Mouse (Mus musculus) lung, postnatal 0 days (tissue): Measurements from ENCODE around the gene Tcf7l2. TPM values are rescaled to one million over a fixed set of nuclear protein-coding genes. Genes with fewer than 3 reads are reported as not detected.

Experiments used
- ATAC-seq: fragments of 200-750 bp; cut with Nextera tagmentation; 2 replicates; pipeline ENCODE4 v1.8.0; 2017; ENCODE audit warnings: moderate library complexity
- DNase-seq: peaks from one replicate; pipeline ENCODE4 v3.0.0-alpha.2; 2016; ENCODE audit warnings: low spot score
- H3K27ac ChIP-seq: fragments of 300-500 bp; sonication (generic); 2 replicates; pipeline ENCODE4 v1.5.1; 2014; ENCODE audit warnings: antibody characterized with exemption, mild to moderate bottlenecking, low read length, mixed read lengths
- H3K27me3 ChIP-seq: fragments of 300-500 bp; sonication (generic); replicated peaks from 2 replicates; pipeline ENCODE4 v1.6.1; 2014; ENCODE audit warnings: low read length, mixed read lengths; ENCODE audit not compliant: insufficient read depth
- H3K36me3 ChIP-seq: fragments of 300-500 bp; sonication (generic); 2 replicates; pipeline ENCODE4 v1.6.1; 2014; ENCODE audit warnings: low read length, mixed read lengths; ENCODE audit not compliant: insufficient read depth
- H3K4me1 ChIP-seq: fragments of 300-500 bp; sonication (generic); 2 replicates; pipeline ENCODE4 v1.6.1; 2014; ENCODE audit warnings: antibody characterized with exemption, low read depth, low read length, mixed read lengths; ENCODE audit not compliant: insufficient read depth
- H3K4me2 ChIP-seq: fragments of 300-500 bp; sonication (generic); replicated peaks from 2 replicates; pipeline ENCODE4 v1.6.1; 2014; ENCODE audit warnings: low read depth, mild to moderate bottlenecking, low read length, moderate library complexity, mixed read lengths
- H3K4me3 ChIP-seq: fragments of 300-500 bp; sonication (generic); 2 replicates; pipeline ENCODE4 v1.5.1; 2014; ENCODE audit warnings: low read depth, low read length
- H3K9ac ChIP-seq: fragments of 300-500 bp; sonication (generic); replicated peaks from 2 replicates; pipeline ENCODE4 v1.6.1; 2014; ENCODE audit warnings: low read depth, mild to moderate bottlenecking
- H3K9me3 ChIP-seq: fragments of 300-500 bp; sonication (generic); 2 replicates; pipeline ENCODE4 v1.6.1; 2016; ENCODE audit warnings: low read length, mixed read lengths
- CTCF ChIP-seq: IDR thresholded peaks from 2 replicates; pipeline ENCODE4 v1.5.1; 2016; ENCODE audit warnings: antibody characterized with exemption, mild to moderate bottlenecking
- EP300 ChIP-seq: IDR thresholded peaks from 2 replicates; pipeline ENCODE4 v1.6.1; 2016; ENCODE audit warnings: antibody characterized with exemption, mild to moderate bottlenecking, control low read depth
- WGBS: fragments of 180-500 bp; shearing (Covaris S2); extraction: QIAGEN DNeasy Blood & Tissue Kit; methylation state at CpG from one replicate; pipeline ENCODE4 v1.1.7; 2014; 5-methylcytosine and 5-hydroxymethylcytosine counted together
- polyA plus RNA-seq: library from polyadenylated mRNA; unstranded; fragments of >200 nt; fragmentation: Nextera tagmentation; extraction: Ambion mirVana; gene quantifications from 2 replicates; pipeline ENCODE4 v1.2.1, GENCODE M21; 2015

The Tcf7l2 gene
- polyA plus RNA-seq, 1 experiment from 2014 or later: 44.4 TPM

- Histone ChIP-seq H3K9me3 (no peaks in the 10 kb centered on the region), H3K27ac (no peak overlapping the region), H3K4me2 (no peak overlapping the region), H3K27me3 (no peaks in the 10 kb centered on the region), H3K4me1 (no peaks in the 10 kb centered on the region), H3K9ac (no peak overlapping the region), H3K4me3 (no peak overlapping the region), H3K36me3 (no peaks in the 10 kb centered on the region)
- TF ChIP-seq CTCF: no peak
- no peak for TF ChIP-seq EP300
- DNase-seq (no peak), ATAC-seq (no peak)
- WGBS: 79% methylated on average over 5 of the region's 5 CpGs
Measured at GRCm38 (mm10) chr19:55710841-55711240, 30.8 kb upstream of the Tcf7l2 start.

- ATAC-seq: no peak
- 84% methylated on average over 5 of the region's 5 CpGs for WGBS
- TF ChIP-seq CTCF (no peak), EP300 (no peak)
- Histone ChIP-seq H3K9me3 (no peaks in the 10 kb centered on the region), H3K36me3 (no peaks in the 10 kb centered on the region), H3K27ac (no peak overlapping the region), H3K27me3 (no peaks in the 10 kb centered on the region), H3K9ac (no peak overlapping the region), H3K4me2 (no peak overlapping the region), H3K4me3 (no peak overlapping the region), H3K4me1 (no peaks in the 10 kb centered on the region)
- DNase-seq: no peak
Measured at GRCm38 (mm10) chr19:55711701-55712100, 29.9 kb upstream of the Tcf7l2 start.

DNA sequence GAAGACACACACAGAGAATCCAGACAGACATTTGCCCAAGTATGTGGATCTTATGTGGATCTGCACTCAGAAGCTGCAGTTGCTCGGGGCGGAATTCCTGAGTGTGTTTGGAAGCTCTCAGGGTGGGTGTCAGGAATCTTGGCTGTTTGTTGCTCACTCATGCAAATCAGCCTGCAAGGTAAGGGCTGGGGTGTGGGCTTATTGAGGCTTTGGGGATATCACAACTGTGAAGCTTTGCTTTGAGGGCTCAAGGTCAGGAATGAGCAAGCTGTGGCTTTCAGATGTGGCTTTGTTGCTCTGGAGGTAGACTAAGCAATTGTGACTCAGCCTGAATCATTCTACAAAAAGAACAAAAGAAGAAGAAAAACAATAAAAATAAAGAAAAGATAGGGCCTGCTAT lies 28.9 kb upstream of the Tcf7l2 start:
- ATAC-seq: no peak
- H3K36me3 ChIP-seq: no peaks in the 10 kb centered on the region
- 81% methylated on average over 2 of the region's 2 CpGs for WGBS
- no peak for DNase-seq
- no peaks in the 10 kb centered on the region for H3K27me3 ChIP-seq
- H3K27ac ChIP-seq: no peak overlapping the region
- H3K4me2 ChIP-seq: no peak overlapping the region
- no peaks in the 10 kb centered on the region for H3K4me1 ChIP-seq
- no peak overlapping the region for H3K4me3 ChIP-seq
- H3K9me3 ChIP-seq: no peaks in the 10 kb centered on the region
- H3K9ac ChIP-seq: no peak overlapping the region
- TF ChIP-seq EP300 (no peak), CTCF (no peak)

DNA sequence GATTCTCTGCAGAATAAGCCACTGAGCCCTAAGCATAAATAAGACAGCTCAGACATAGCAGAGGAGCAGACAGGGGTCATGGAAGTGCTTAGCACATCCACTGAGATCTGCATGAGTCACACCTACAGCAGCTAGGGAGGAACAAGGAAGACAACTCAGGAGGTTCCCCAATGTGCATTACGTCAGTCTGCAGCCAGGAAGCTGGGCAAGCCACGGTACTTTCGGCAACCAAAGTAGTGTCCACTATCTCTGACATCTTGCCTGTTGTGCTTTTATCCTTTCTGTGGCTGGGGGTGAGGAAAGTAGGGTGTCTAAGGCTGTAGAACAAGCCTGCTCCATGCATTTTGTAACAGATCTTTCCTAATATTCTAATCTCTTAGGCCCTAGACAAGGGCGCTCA lies 27.6 kb upstream of the Tcf7l2 start:
- H3K4me1 ChIP-seq: no peaks in the 10 kb centered on the region
- H3K4me3 ChIP-seq: no peak overlapping the region
- ATAC-seq (peak; percentile 41; the same call in 1 of the 2 replicates), DNase-seq (peak; percentile 56)
- no peak for TF ChIP-seq CTCF
- TF ChIP-seq EP300: no peak
- no peak overlapping the region for H3K9ac ChIP-seq
- no peaks in the 10 kb centered on the region for H3K9me3 ChIP-seq
- H3K36me3 ChIP-seq: no peaks in the 10 kb centered on the region
- no peaks in the 10 kb centered on the region for H3K27me3 ChIP-seq
- WGBS: 57% methylated on average over 4 of the region's 4 CpGs
- H3K27ac ChIP-seq: no peak overlapping the region
- H3K4me2 ChIP-seq: no peak overlapping the region

GRCm38 (mm10) chr19:55714665-55715064 lies 27.0 kb upstream of the Tcf7l2 start:
- Histone ChIP-seq H3K27me3 (no peaks in the 10 kb centered on the region), H3K4me3 (no peak overlapping the region), H3K4me2 (no peak overlapping the region), H3K9ac (no peak overlapping the region), H3K27ac (no peak overlapping the region), H3K4me1 (no peaks in the 10 kb centered on the region), H3K9me3 (no peaks in the 10 kb centered on the region), H3K36me3 (no peaks in the 10 kb centered on the region)
- ATAC-seq (no peak), DNase-seq (no peak)
- WGBS: 65% methylated on average over 3 of the region's 3 CpGs
- TF ChIP-seq EP300 (no peak), CTCF (no peak)

DNA sequence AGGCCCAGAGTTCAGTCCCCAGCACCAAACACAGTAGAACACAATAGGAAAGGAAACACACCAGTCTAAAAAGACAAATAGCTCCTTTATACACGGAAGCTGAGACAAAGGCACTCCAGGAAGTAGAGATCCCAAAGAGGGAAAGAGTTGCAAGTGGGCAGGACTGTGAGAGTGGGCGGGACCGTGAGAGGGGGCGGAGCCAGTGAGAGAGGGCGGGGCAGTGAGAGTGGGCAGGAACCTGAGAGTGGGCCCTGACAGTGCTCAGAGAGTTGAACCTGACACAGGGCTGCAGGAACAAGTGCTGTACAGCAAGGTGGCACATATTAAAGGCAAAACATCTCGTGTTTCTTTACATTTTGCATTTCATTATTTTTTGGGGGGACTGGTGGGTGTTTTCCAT lies 22.5 kb upstream of the Tcf7l2 start:
- no peak overlapping the region for H3K9ac ChIP-seq
- no peaks in the 10 kb centered on the region for H3K9me3 ChIP-seq
- 71% methylated on average over 6 of the region's 6 CpGs for WGBS
- no peaks in the 10 kb centered on the region for H3K27me3 ChIP-seq
- no peaks in the 10 kb centered on the region for H3K4me1 ChIP-seq
- no peak overlapping the region for H3K27ac ChIP-seq
- DNase-seq (no peak), ATAC-seq (no peak)
- no peak overlapping the region for H3K4me2 ChIP-seq
- no peaks in the 10 kb centered on the region for H3K36me3 ChIP-seq
- TF ChIP-seq CTCF (no peak), EP300 (no peak)
- no peak overlapping the region for H3K4me3 ChIP-seq

- Histone ChIP-seq H3K9ac (no peak overlapping the region), H3K27ac (no peak overlapping the region), H3K4me2 (no peak overlapping the region), H3K9me3 (no peaks in the 10 kb centered on the region), H3K27me3 (no peaks in the 10 kb centered on the region), H3K36me3 (no peaks in the 10 kb centered on the region), H3K4me1 (no peaks in the 10 kb centered on the region), H3K4me3 (no peak overlapping the region)
- 74% methylated on average over 20 of the region's 20 CpGs for WGBS
- TF ChIP-seq EP300: no peak
- TF ChIP-seq CTCF: no peak
- no peak for DNase-seq
- ATAC-seq: no peak
Measured at GRCm38 (mm10) chr19:55719524-55720408, 21.9 kb upstream of the Tcf7l2 start.
